Mouse (Mus musculus) forebrain, embryonic 11.5 days (tissue): Measurements from ENCODE around the gene Cacnb1. TPM values are rescaled to one million over a fixed set of nuclear protein-coding genes. Genes with fewer than 3 reads are reported as not detected.

Experiments
- ATAC-seq: fragments of 200-750 bp; cut with Nextera tagmentation; replicated peaks from 2 replicates; pipeline ENCODE4 v1.8.0; 2017; ENCODE audit warnings: moderate TSS enrichment; ENCODE audit not compliant: low FRiP score
- DNase-seq: peaks from one replicate; pipeline ENCODE4 v3.0.0-alpha.2; 2017; ENCODE audit warnings: low spot score
- H3K27ac ChIP-seq: fragments of 300-500 bp; sonication (generic); 2 replicates; pipeline ENCODE4 v1.5.1; 2014; ENCODE audit warnings: low read depth, low read length
- H3K27me3 ChIP-seq: fragments of 300-500 bp; sonication (generic); 2 replicates; pipeline ENCODE4 v1.6.1; 2014; ENCODE audit warnings: mild to moderate bottlenecking, low read length, mixed read lengths; ENCODE audit not compliant: control insufficient read depth, insufficient read depth
- H3K36me3 ChIP-seq: fragments of 300-500 bp; sonication (generic); 2 replicates; pipeline ENCODE4 v1.6.1; 2014; ENCODE audit warnings: mild to moderate bottlenecking, low read length, moderate library complexity, mixed read lengths; ENCODE audit not compliant: control insufficient read depth, insufficient read depth
- H3K4me1 ChIP-seq: fragments of 300-500 bp; sonication (generic); replicated peaks from 2 replicates; pipeline ENCODE4 v1.6.1; 2014; ENCODE audit warnings: low read length, mixed read lengths; ENCODE audit not compliant: control insufficient read depth, insufficient read depth
- H3K4me2 ChIP-seq: fragments of 300-500 bp; sonication (generic); 2 replicates; pipeline ENCODE4 v1.6.1; 2014; ENCODE audit warnings: low read depth, mild to moderate bottlenecking, low read length, moderate library complexity, mixed read lengths; ENCODE audit not compliant: severe bottlenecking
- H3K4me3 ChIP-seq: fragments of 300-500 bp; sonication (generic); 2 replicates; pipeline ENCODE4 v1.5.1; 2014; ENCODE audit warnings: low read depth, low read length
- H3K9ac ChIP-seq: fragments of 300-500 bp; sonication (generic); 2 replicates; pipeline ENCODE4 v1.6.1; 2014; ENCODE audit warnings: low read length
- H3K9me3 ChIP-seq: fragments of 300-500 bp; sonication (generic); 2 replicates; pipeline ENCODE4 v1.6.1; 2016; ENCODE audit warnings: low read length, mixed read lengths; ENCODE audit not compliant: control insufficient read depth
- WGBS: fragments of 180-500 bp; shearing (Covaris S2); extraction: QIAGEN DNeasy Blood & Tissue Kit; methylation state at CpG from one replicate; pipeline ENCODE4 v1.1.7; 2014; 5-methylcytosine and 5-hydroxymethylcytosine counted together
- polyA plus RNA-seq: library from polyadenylated mRNA; unstranded; fragments of >200 nt; fragmentation: Nextera tagmentation; extraction: Ambion mirVana; gene quantifications from 2 replicates; pipeline ENCODE4 v1.2.1, GENCODE M21; 2014

The Cacnb1 gene
- polyA plus RNA-seq, 1 experiment from 2014 or later, result 9.6 TPM

- no peaks in the 10 kb centered on the region for H3K9me3 ChIP-seq
- 86% methylated on average over 5 of the region's 5 CpGs for WGBS
- peaks cover 6% of the 10 kb centered on the region for H3K27me3 ChIP-seq
- ATAC-seq (no peak), DNase-seq (no peak)
- H3K36me3 ChIP-seq, result peaks cover 5% of the 10 kb centered on the region
- peaks cover 15% of the 10 kb centered on the region for H3K4me1 ChIP-seq
- H3K4me3 ChIP-seq, result no peak overlapping the region
- no peak overlapping the region for H3K4me2 ChIP-seq
- no peak overlapping the region for H3K9ac ChIP-seq
- no peak overlapping the region for H3K27ac ChIP-seq
Observed at GRCm38 (mm10) chr11:98034061-98034460, 11.2 kb upstream of the Cacnb1 start.

GRCm38 (mm10) chr11:98031443-98031770, 8.6 kb upstream of the Cacnb1 start:
- Histone ChIP-seq H3K4me3 (no peak overlapping the region), H3K4me2 (no peak overlapping the region), H3K27ac (no peak overlapping the region), H3K36me3 (peaks cover 11% of the 10 kb centered on the region), H3K9me3 (no peaks in the 10 kb centered on the region), H3K9ac (no peak overlapping the region), H3K4me1 (peaks cover 17% of the 10 kb centered on the region), H3K27me3 (no peaks in the 10 kb centered on the region; the same call in 1 of the 2 replicates)
- ATAC-seq (peak; percentile 23), DNase-seq (peak; percentile 89)
- WGBS, result 8% methylated on average over 5 of the region's 5 CpGs

- Histone ChIP-seq H3K27ac (no peak overlapping the region), H3K27me3 (no peaks in the 10 kb centered on the region), H3K9ac (no peak overlapping the region), H3K9me3 (no peaks in the 10 kb centered on the region), H3K36me3 (peaks cover 11% of the 10 kb centered on the region), H3K4me3 (no peak overlapping the region), H3K4me2 (no peak overlapping the region), H3K4me1 (peaks cover 12% of the 10 kb centered on the region)
- ATAC-seq (no peak; the same call in 1 of the 2 replicates), DNase-seq (no peak)
- WGBS, result 48% methylated on average over 5 of the region's 5 CpGs
Observed at GRCm38 (mm10) chr11:98030701-98031442, 8.0 kb upstream of the Cacnb1 start.

- Histone ChIP-seq H3K9me3 (no peaks in the 10 kb centered on the region), H3K4me3 (peak overlapping the region; percentile 100), H3K4me2 (peak overlapping the region; percentile 92), H3K36me3 (peaks cover 11% of the 10 kb centered on the region), H3K9ac (peak overlapping the region; percentile 99), H3K27ac (no peak overlapping the region), H3K4me1 (peaks cover 2% of the 10 kb centered on the region; the same call in 1 of the 2 replicates), H3K27me3 (no peaks in the 10 kb centered on the region)
- 30% methylated on average over 7 of the region's 7 CpGs for WGBS
- no peak for DNase-seq
- ATAC-seq, result no peak
Observed at GRCm38 (mm10) chr11:98027785-98028184, 5.0 kb upstream of the Cacnb1 start.

GRCm38 (mm10) chr11:98027297-98027688, 4.5 kb upstream of the Cacnb1 start:
- H3K9ac ChIP-seq, result peak overlapping the region; percentile 99
- ATAC-seq, result no peak; the same call in 1 of the 2 replicates
- peak overlapping the region; percentile 67 for H3K27ac ChIP-seq
- no peaks in the 10 kb centered on the region for H3K9me3 ChIP-seq
- WGBS, result under 1% methylated on average over 18 of the region's 18 CpGs
- H3K4me3 ChIP-seq, result peak overlapping the region; percentile 100
- peaks cover 11% of the 10 kb centered on the region for H3K36me3 ChIP-seq
- H3K4me1 ChIP-seq, result peaks cover 2% of the 10 kb centered on the region; the same call in 1 of the 2 replicates
- peak overlapping the region; percentile 92 for H3K4me2 ChIP-seq
- H3K27me3 ChIP-seq, result no peaks in the 10 kb centered on the region
- DNase-seq, result no peak

- WGBS, result under 1% methylated on average over 69 of the region's 69 CpGs
- DNase-seq, result peak; percentile 96
- Histone ChIP-seq H3K27me3 (no peaks in the 10 kb centered on the region), H3K4me2 (peak within 1 kb of the TSS; percentile 92), H3K36me3 (peaks cover 11% of the 10 kb centered on the region), H3K9me3 (no peaks in the 10 kb centered on the region), H3K9ac (peak within 1 kb of the TSS; percentile 99), H3K4me3 (peak within 1 kb of the TSS; percentile 100), H3K4me1 (peaks cover 2% of the 10 kb centered on the region; the same call in 1 of the 2 replicates), H3K27ac (peak within 1 kb of the TSS; percentile 67)
- ATAC-seq, result peak; percentile 67
Observed at GRCm38 (mm10) chr11:98026570-98027296, 3.9 kb upstream of the Cacnb1 start, which contains the start of gene Rpl19. Rpl19 (plus strand) TSS chr11:98026710.

- 6% methylated on average over 15 of the region's 15 CpGs for WGBS
- DNase-seq, result no peak
- Histone ChIP-seq H3K4me2 (peak overlapping the region; percentile 92), H3K27me3 (no peaks in the 10 kb centered on the region), H3K9me3 (no peaks in the 10 kb centered on the region), H3K4me3 (peak overlapping the region; percentile 100), H3K9ac (peak overlapping the region; percentile 99), H3K36me3 (peaks cover 11% of the 10 kb centered on the region), H3K27ac (peak overlapping the region; percentile 67), H3K4me1 (peaks cover 5% of the 10 kb centered on the region; the same call in 1 of the 2 replicates)
- ATAC-seq, result no peak
Observed at GRCm38 (mm10) chr11:98026248-98026569, 3.4 kb upstream of the Cacnb1 start.

- no peak overlapping the region for H3K4me2 ChIP-seq
- H3K9me3 ChIP-seq, result no peaks in the 10 kb centered on the region
- 90% methylated on average over 3 of the region's 3 CpGs for WGBS
- no peaks in the 10 kb centered on the region for H3K27me3 ChIP-seq
- peaks cover 9% of the 10 kb centered on the region for H3K36me3 ChIP-seq
- H3K9ac ChIP-seq, result no peak overlapping the region
- H3K4me1 ChIP-seq, result peaks cover 14% of the 10 kb centered on the region
- no peak for DNase-seq
- H3K4me3 ChIP-seq, result no peak overlapping the region
- no peak for ATAC-seq
- H3K27ac ChIP-seq, result no peak overlapping the region
Observed at GRCm38 (mm10) chr11:98024516-98024915, 1.7 kb upstream of the Cacnb1 start.
